Mouse (Mus musculus) embryonic fibroblast, embryonic 13.5 days (primary cell): Measurements from ENCODE around the gene Bdp1. TPM values are rescaled to one million over a fixed set of nuclear protein-coding genes. Genes with fewer than 3 reads are reported as not detected.

Experiments used
- H3K27ac ChIP-seq: 2 replicates; pipeline ENCODE4 v1.5.1; 2012; ENCODE audit warnings: low read length, control low read depth, inconsistent platforms; ENCODE audit not compliant: insufficient read depth
- H3K4me1 ChIP-seq: 2 replicates; pipeline ENCODE4 v1.6.1; 2011; ENCODE audit warnings: low read length; ENCODE audit not compliant: control insufficient read depth, insufficient read depth
- H3K4me3 ChIP-seq: 2 replicates; pipeline ENCODE4 v1.5.1; 2011; ENCODE audit warnings: mild to moderate bottlenecking, control low read depth, low read length; ENCODE audit not compliant: insufficient read depth
- CTCF ChIP-seq: IDR thresholded peaks from 2 replicates; pipeline ENCODE4 v1.5.1; 2011; ENCODE audit warnings: mild to moderate bottlenecking, control low read depth, low read length, moderate library complexity, borderline replicate concordance; ENCODE audit not compliant: insufficient read depth
- POLR2A ChIP-seq: IDR thresholded peaks from 2 replicates; pipeline ENCODE4 v1.6.1; 2011; ENCODE audit warnings: low read depth, mild to moderate bottlenecking, control low read depth, low read length, moderate library complexity
- polyA plus RNA-seq: library from polyadenylated mRNA; stranded (reverse); fragments of >200 nt; gene quantifications from 2 replicates; pipeline ENCODE4 v1.2.4, GENCODE M21; 2011; ENCODE audit warnings: low read depth; ENCODE audit not compliant: missing spikeins, insufficient read length

The Bdp1 gene
- 27.0 and 27.2 TPM in 2 replicates for polyA plus RNA-seq

- H3K27ac ChIP-seq, result peak within 1 kb of the TSS; percentile 8; the same call in 1 of the 2 replicates
- H3K4me3 ChIP-seq, result peak within 1 kb of the TSS; percentile 100
- no peak for TF ChIP-seq CTCF
- peak; percentile 92 for TF ChIP-seq POLR2A
- H3K4me1 ChIP-seq, result peaks cover 6% of the 10 kb centered on the region
Measured at GRCm38 (mm10) chr13:100103748-100104254, at the start of gene Bdp1. Gene Bdp1 (minus strand): TSS chr13:100104070.

- TF ChIP-seq CTCF (no peak), POLR2A (no peak)
- no peaks in the 10 kb centered on the region for H3K4me1 ChIP-seq
- H3K27ac ChIP-seq, result no peak overlapping the region
- H3K4me3 ChIP-seq, result no peak overlapping the region
Measured at GRCm38 (mm10) chr13:100152659-100153058, 48.8 kb upstream of the Bdp1 start.

- Histone ChIP-seq H3K27ac (no peak overlapping the region), H3K4me1 (no peaks in the 10 kb centered on the region), H3K4me3 (no peak overlapping the region)
- TF ChIP-seq POLR2A, result no peak
- no peak for TF ChIP-seq CTCF
Measured at GRCm38 (mm10) chr13:100141646-100142314, 37.9 kb upstream of the Bdp1 start.

GRCm38 (mm10) chr13:100125258-100125643 is 21.4 kb upstream of the Bdp1 start:
- Histone ChIP-seq H3K4me1 (no peaks in the 10 kb centered on the region), H3K27ac (no peak overlapping the region), H3K4me3 (peak overlapping the region; percentile 84)
- no peak for TF ChIP-seq POLR2A
- TF ChIP-seq CTCF, result no peak

- TF ChIP-seq CTCF, result no peak
- peak; percentile 90 for TF ChIP-seq POLR2A
- Histone ChIP-seq H3K4me3 (peak within 1 kb of the TSS; percentile 84), H3K27ac (no peak within 1 kb of the TSS), H3K4me1 (no peaks in the 10 kb centered on the region)
Measured at GRCm38 (mm10) chr13:100124423-100125257, 20.8 kb upstream of the Bdp1 start, which contains the start of gene Smn1. Gene Smn1 (plus strand): TSS chr13:100124852.

GRCm38 (mm10) chr13:100123970-100124369 is 20.1 kb upstream of the Bdp1 start:
- no peaks in the 10 kb centered on the region for H3K4me1 ChIP-seq
- H3K27ac ChIP-seq, result no peak overlapping the region
- H3K4me3 ChIP-seq, result peak overlapping the region; percentile 84; the same call in 1 of the 2 replicates
- no peak for TF ChIP-seq POLR2A
- TF ChIP-seq CTCF, result no peak

- TF ChIP-seq CTCF (no peak), POLR2A (no peak)
- H3K4me1 ChIP-seq, result no peaks in the 10 kb centered on the region
- no peak overlapping the region for H3K27ac ChIP-seq
- H3K4me3 ChIP-seq, result no peak overlapping the region
Measured at GRCm38 (mm10) chr13:100112218-100112972, 8.5 kb upstream of the Bdp1 start.

- Histone ChIP-seq H3K4me3 (peak within 1 kb of the TSS; percentile 63), H3K27ac (no peak within 1 kb of the TSS), H3K4me1 (peaks cover 2% of the 10 kb centered on the region; the same call in 1 of the 2 replicates)
- no peak for TF ChIP-seq CTCF
- TF ChIP-seq POLR2A, result peak; percentile 86
Measured at GRCm38 (mm10) chr13:100107652-100108472, 4.0 kb upstream of the Bdp1 start, which contains the start of gene Serf1. Gene Serf1 (plus strand): TSS chr13:100108012.
